Mouse (Mus musculus) hindbrain, embryonic 11.5 days (tissue): ENCODE results near the gene Slc25a30. TPM values are rescaled to one million over a fixed set of nuclear protein-coding genes. Genes with fewer than 3 reads are reported as not detected.

ENCODE experiments used
- ATAC-seq: fragments of 200-750 bp; cut with Nextera tagmentation; 2 replicates; pipeline ENCODE4 v1.8.0; 2017; ENCODE audit warnings: mild to moderate bottlenecking, moderate TSS enrichment, moderate library complexity; ENCODE audit not compliant: low FRiP score
- DNase-seq: peaks from one replicate; pipeline ENCODE4 v3.0.0-alpha.2; 2015; ENCODE audit warnings: low spot score
- H3K27ac ChIP-seq: fragments of 300-500 bp; sonication (generic); 2 replicates; pipeline ENCODE4 v1.5.1; 2014; ENCODE audit warnings: mild to moderate bottlenecking, low read depth, low read length
- H3K27me3 ChIP-seq: fragments of 300-500 bp; sonication (generic); 2 replicates; pipeline ENCODE4 v1.6.1; 2014; ENCODE audit warnings: mild to moderate bottlenecking, low read length, moderate library complexity, mixed read lengths; ENCODE audit not compliant: control insufficient read depth, insufficient read depth
- H3K36me3 ChIP-seq: fragments of 300-500 bp; sonication (generic); 2 replicates; pipeline ENCODE4 v1.6.1; 2014; ENCODE audit warnings: mild to moderate bottlenecking, low read length, moderate library complexity, mixed read lengths; ENCODE audit not compliant: control insufficient read depth, insufficient read depth
- H3K4me1 ChIP-seq: fragments of 300-500 bp; sonication (generic); replicated peaks from 2 replicates; pipeline ENCODE4 v1.6.1; 2014; ENCODE audit warnings: low read length, mixed read lengths; ENCODE audit not compliant: control insufficient read depth, insufficient read depth
- H3K4me2 ChIP-seq: fragments of 300-500 bp; sonication (generic); replicated peaks from 2 replicates; pipeline ENCODE4 v1.6.1; 2014; ENCODE audit warnings: mild to moderate bottlenecking, low read depth, low read length
- H3K4me3 ChIP-seq: fragments of 300-500 bp; sonication (generic); 2 replicates; pipeline ENCODE4 v1.5.1; 2014; ENCODE audit warnings: low read depth, low read length
- H3K9ac ChIP-seq: fragments of 300-500 bp; sonication (generic); 2 replicates; pipeline ENCODE4 v1.6.1; 2014; ENCODE audit warnings: low read depth, low read length
- H3K9me3 ChIP-seq: fragments of 300-500 bp; sonication (generic); 2 replicates; pipeline ENCODE4 v1.6.1; 2016; ENCODE audit warnings: low read length; ENCODE audit not compliant: control insufficient read depth
- WGBS: fragments of 180-500 bp; shearing (Covaris S2); extraction: QIAGEN DNeasy Blood & Tissue Kit; methylation state at CpG from one replicate; pipeline ENCODE4 v1.1.7; 2014; 5-methylcytosine and 5-hydroxymethylcytosine counted together
- polyA plus RNA-seq: library from polyadenylated mRNA; unstranded; fragments of >200 nt; fragmentation: Nextera tagmentation; extraction: Ambion mirVana; gene quantifications from 2 replicates; pipeline ENCODE4 v1.2.1, GENCODE M21; 2014

Gene Slc25a30
- polyA plus RNA-seq, 1 experiment from 2014 or later, result 11.3 TPM

GRCm38 (mm10) chr14:75797769-75798386 is 11.0 kb upstream of the Slc25a30 start:
- H3K36me3 ChIP-seq, result no peaks in the 10 kb centered on the region
- no peaks in the 10 kb centered on the region for H3K4me1 ChIP-seq
- no peak overlapping the region for H3K4me3 ChIP-seq
- no peaks in the 10 kb centered on the region for H3K27me3 ChIP-seq
- no peak overlapping the region for H3K9ac ChIP-seq
- no peak overlapping the region for H3K4me2 ChIP-seq
- H3K9me3 ChIP-seq, result no peaks in the 10 kb centered on the region
- 50% methylated on average over 5 of the region's 5 CpGs for WGBS
- no peak for DNase-seq
- H3K27ac ChIP-seq, result no peak overlapping the region
- no peak for ATAC-seq

- WGBS, result 89% methylated on average over 4 of the region's 4 CpGs
- no peaks in the 10 kb centered on the region for H3K27me3 ChIP-seq
- H3K9ac ChIP-seq, result no peak overlapping the region
- H3K36me3 ChIP-seq, result no peaks in the 10 kb centered on the region
- no peak for ATAC-seq
- H3K4me1 ChIP-seq, result no peaks in the 10 kb centered on the region
- H3K4me2 ChIP-seq, result no peak overlapping the region
- DNase-seq, result no peak
- H3K4me3 ChIP-seq, result no peak overlapping the region
- H3K27ac ChIP-seq, result no peak overlapping the region
- H3K9me3 ChIP-seq, result no peaks in the 10 kb centered on the region
These were observed 9.1 kb upstream of the Slc25a30 start for GRCm38 (mm10) chr14:75795918-75796317.

- no peaks in the 10 kb centered on the region for H3K27me3 ChIP-seq
- WGBS, result 78% methylated on average over 5 of the region's 5 CpGs
- H3K9me3 ChIP-seq, result no peaks in the 10 kb centered on the region
- H3K4me1 ChIP-seq, result no peaks in the 10 kb centered on the region
- no peak for ATAC-seq
- H3K4me3 ChIP-seq, result no peak overlapping the region
- no peak overlapping the region for H3K4me2 ChIP-seq
- no peak overlapping the region for H3K27ac ChIP-seq
- H3K36me3 ChIP-seq, result no peaks in the 10 kb centered on the region
- DNase-seq, result no peak
- H3K9ac ChIP-seq, result no peak overlapping the region
These were observed 7.9 kb upstream of the Slc25a30 start for GRCm38 (mm10) chr14:75794726-75795125.

- Histone ChIP-seq H3K36me3 (no peaks in the 10 kb centered on the region), H3K4me1 (no peaks in the 10 kb centered on the region), H3K9ac (no peak overlapping the region), H3K27me3 (no peaks in the 10 kb centered on the region), H3K4me2 (no peak overlapping the region), H3K9me3 (no peaks in the 10 kb centered on the region), H3K4me3 (no peak overlapping the region), H3K27ac (no peak overlapping the region)
- DNase-seq (no peak), ATAC-seq (no peak)
- 83% methylated on average over 6 of the region's 6 CpGs for WGBS
These were observed 7.5 kb upstream of the Slc25a30 start for GRCm38 (mm10) chr14:75794324-75794723.

GRCm38 (mm10) chr14:75793110-75793509 is 6.3 kb upstream of the Slc25a30 start:
- H3K27ac ChIP-seq, result no peak overlapping the region
- no peaks in the 10 kb centered on the region for H3K27me3 ChIP-seq
- DNase-seq (no peak), ATAC-seq (no peak)
- no peak overlapping the region for H3K4me3 ChIP-seq
- H3K4me2 ChIP-seq, result no peak overlapping the region
- H3K9ac ChIP-seq, result no peak overlapping the region
- no peaks in the 10 kb centered on the region for H3K36me3 ChIP-seq
- 94% methylated on average over 4 of the region's 4 CpGs for WGBS
- H3K4me1 ChIP-seq, result no peaks in the 10 kb centered on the region
- H3K9me3 ChIP-seq, result no peaks in the 10 kb centered on the region

- Histone ChIP-seq H3K36me3 (no peaks in the 10 kb centered on the region), H3K4me2 (no peak overlapping the region), H3K27me3 (no peaks in the 10 kb centered on the region), H3K9me3 (no peaks in the 10 kb centered on the region), H3K4me1 (no peaks in the 10 kb centered on the region), H3K4me3 (no peak overlapping the region), H3K27ac (no peak overlapping the region), H3K9ac (no peak overlapping the region)
- no peak for DNase-seq
- WGBS, result 94% methylated on average over 3 of the region's 3 CpGs
- no peak for ATAC-seq
These were observed 4.5 kb upstream of the Slc25a30 start for GRCm38 (mm10) chr14:75791372-75791771.

- Histone ChIP-seq H3K27me3 (no peaks in the 10 kb centered on the region), H3K36me3 (no peaks in the 10 kb centered on the region), H3K27ac (no peak overlapping the region), H3K9me3 (no peaks in the 10 kb centered on the region), H3K4me3 (no peak overlapping the region), H3K4me1 (no peaks in the 10 kb centered on the region), H3K9ac (no peak overlapping the region), H3K4me2 (no peak overlapping the region)
- DNase-seq (no peak), ATAC-seq (no peak)
- 81% methylated on average over 3 of the region's 3 CpGs for WGBS
These were observed 3.7 kb upstream of the Slc25a30 start for GRCm38 (mm10) chr14:75790411-75790996.

- Histone ChIP-seq H3K9me3 (no peaks in the 10 kb centered on the region), H3K27me3 (no peaks in the 10 kb centered on the region), H3K27ac (no peak overlapping the region), H3K4me1 (no peaks in the 10 kb centered on the region), H3K4me2 (no peak overlapping the region), H3K36me3 (no peaks in the 10 kb centered on the region), H3K9ac (no peak overlapping the region), H3K4me3 (no peak overlapping the region)
- 83% methylated on average over 6 of the region's 6 CpGs for WGBS
- ATAC-seq (no peak), DNase-seq (no peak)
These were observed 2.5 kb upstream of the Slc25a30 start for GRCm38 (mm10) chr14:75789291-75789690.

- H3K27ac ChIP-seq, result no peak overlapping the region
- H3K4me2 ChIP-seq, result no peak overlapping the region
- ATAC-seq, result no peak
These were observed 948 bp upstream of the Slc25a30 start for GRCm38 (mm10) chr14:75787794-75788175.

More at GRCm38 (mm10) chr14:75787794-75788175, 948 bp upstream of the Slc25a30 start:
- no peak overlapping the region for H3K9ac ChIP-seq
- 35% methylated on average over 7 of the region's 7 CpGs for WGBS
- no peak for DNase-seq
- H3K9me3 ChIP-seq, result no peaks in the 10 kb centered on the region
- no peak overlapping the region for H3K4me3 ChIP-seq
- no peaks in the 10 kb centered on the region for H3K27me3 ChIP-seq
- H3K36me3 ChIP-seq, result no peaks in the 10 kb centered on the region
- no peaks in the 10 kb centered on the region for H3K4me1 ChIP-seq
